Comparison of ENCODE assay signal across 16 mouse cellular contexts in genomic region chr3:154949551-154949950, GRCm38 (mm10).
"Had no signal": no experiment of that assay in that cellular context is flagged by ENCODE, and none has a peak within 500 bp of the region (broad histone marks: within the 10 kb centered on the region; RNA-seq: fewer than 3 reads in every experiment).

No protein-coding gene starts in this region.

- H3K9me3 ChIP-seq: neural tube, embryonic 13.5 days; neural tube, embryonic 15.5 days; stomach, embryonic 15.5 days had no signal

- H3K4me2 ChIP-seq: neural tube, embryonic 13.5 days; neural tube, embryonic 15.5 days; stomach, embryonic 15.5 days had no signal

- H3K4me1 ChIP-seq: neural tube, embryonic 13.5 days; neural tube, embryonic 15.5 days; stomach, embryonic 15.5 days had no signal

- H3K9ac ChIP-seq: neural tube, embryonic 13.5 days; neural tube, embryonic 15.5 days; stomach, embryonic 15.5 days had no signal

- H3K27me3 ChIP-seq: neural tube, embryonic 13.5 days; neural tube, embryonic 15.5 days; stomach, embryonic 15.5 days had no signal

- H3K27ac ChIP-seq: neural tube, embryonic 13.5 days; neural tube, embryonic 15.5 days; stomach, embryonic 15.5 days; stomach, postnatal 0 days had no signal

- H3K36me3 ChIP-seq: neural tube, embryonic 13.5 days; neural tube, embryonic 15.5 days; stomach, embryonic 15.5 days had no signal

- H3K4me3 ChIP-seq: neural tube, embryonic 13.5 days; neural tube, embryonic 15.5 days; stomach, embryonic 15.5 days had no signal

- DNase-seq: retina, postnatal 1 day; right cerebral cortex, adult 18-20 months; right cerebral cortex, postnatal 14 days; right cerebral cortex, postnatal 25 days; right cerebral cortex, postnatal 4 days; spleen, adult 18-20 months; thymus, adult 18-20 months; thymus, adult 2 months; thymus, postnatal 14 days; thymus, postnatal 25 days; thymus, postnatal 36 days; thymus, postnatal 4 days had no signal
